Mouse (Mus musculus): ENCODE measurements around the gene Olfr239.
"Not testable (repeated sequence)": the region's sequence is repeated elsewhere in the genome, so short reads cannot be mapped to it uniquely, and the experiment has no call there.

The Olfr239 gene

GRCm38 (mm10) chr17:33191002-33191401, at the start of gene Olfr239:
Gene Olfr239, plus strand, starts transcription at chr17:33191302.
- DNase-seq (ENCODE audit: low spot score in 2 of 2), result not testable (repeated sequence)

GRCm38 (mm10) chr17:33168147-33168546, 23.0 kb upstream of the Olfr239 start, which contains the start of gene Olfr55:
Gene Olfr55, plus strand, starts transcription at chr17:33168447.
- not testable (repeated sequence) for DNase-seq (ENCODE audit: low spot score in 2 of 2)

GRCm38 (mm10) chr17:33221590-33221989, 30.5 kb downstream of the Olfr239 start, which contains the start of gene Olfr1564:
Gene Olfr1564, minus strand, starts transcription at chr17:33221690.
- no peak for DNase-seq (ENCODE audit: low spot score in 2 of 2)

- DNase-seq (ENCODE audit: low spot score in 2 of 2), result not testable (repeated sequence)
These were observed 45.5 kb downstream of the Olfr239 start for GRCm38 (mm10) chr17:33236646-33237045.

Measured in cerebellum, postnatal 4 days (tissue).